Mouse (Mus musculus): Measurements from ENCODE around the gene Ropn1.

DNA sequence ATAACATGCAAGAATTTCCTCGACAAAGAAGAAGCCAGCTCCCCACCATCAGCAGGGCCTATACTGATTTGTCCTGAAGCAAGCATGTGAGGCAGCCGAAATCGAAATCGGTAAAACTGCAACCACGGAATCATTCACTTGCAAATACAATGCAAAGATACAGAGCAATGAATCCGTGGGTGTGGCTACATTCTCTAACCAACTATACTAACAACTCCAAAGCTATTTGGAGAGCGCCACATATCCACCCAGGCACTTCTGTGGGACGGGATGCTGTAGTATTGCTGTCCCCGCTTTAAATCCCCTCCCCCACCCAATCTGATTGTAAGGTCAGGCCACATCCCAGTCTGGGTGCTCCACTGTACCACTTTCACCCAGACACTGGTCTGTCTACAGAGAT is 18.6 kb downstream of the Ropn1 start:
- TF ChIP-seq POLR2A (IDR thresholded peaks at IDR 0.05; ENCODE audit: low read depth, low read length) (no peak), CTCF (IDR thresholded peaks at IDR 0.05; ENCODE audit: borderline replicate concordance, insufficient read depth, low read length) (no peak)
